Mouse (Mus musculus) cerebellum, postnatal 4 days (tissue): ENCODE data around the gene S100a2.
A peak's percentile ranks its signal among the peaks of the same experiment; 100 is the strongest.

Source experiments
- DNase-seq, 2 experiments: peaks; one replicate each; pipeline ENCODE4 v3.0.0; 2022; ENCODE audit warnings: low spot score in 2 of 2, mixed read lengths in 1 of 2

The S100a2 gene

DNA sequence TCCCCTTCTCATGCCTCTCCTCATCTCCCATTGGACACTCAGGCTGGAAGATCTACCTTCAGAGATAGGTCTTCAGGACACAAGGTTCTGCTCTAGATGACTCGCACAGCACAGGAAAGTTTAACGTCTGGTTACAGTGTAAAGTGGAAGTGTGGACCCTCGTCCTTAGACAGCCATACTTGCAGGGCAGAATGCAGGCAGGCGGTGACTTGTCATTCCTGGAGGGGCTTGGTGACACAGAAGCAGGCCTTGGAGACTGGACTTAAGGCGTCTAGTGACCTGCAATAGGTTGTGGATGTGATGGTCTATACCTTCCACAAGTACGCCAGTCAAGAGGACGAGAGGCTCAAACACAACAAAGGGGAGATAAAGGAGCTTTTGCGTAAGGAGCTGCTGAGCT is at the start of gene S100a2:
S100a2 (plus strand) TSS at position 301 of the 400 bp plus-strand sequence.
- no peak for DNase-seq

DNA sequence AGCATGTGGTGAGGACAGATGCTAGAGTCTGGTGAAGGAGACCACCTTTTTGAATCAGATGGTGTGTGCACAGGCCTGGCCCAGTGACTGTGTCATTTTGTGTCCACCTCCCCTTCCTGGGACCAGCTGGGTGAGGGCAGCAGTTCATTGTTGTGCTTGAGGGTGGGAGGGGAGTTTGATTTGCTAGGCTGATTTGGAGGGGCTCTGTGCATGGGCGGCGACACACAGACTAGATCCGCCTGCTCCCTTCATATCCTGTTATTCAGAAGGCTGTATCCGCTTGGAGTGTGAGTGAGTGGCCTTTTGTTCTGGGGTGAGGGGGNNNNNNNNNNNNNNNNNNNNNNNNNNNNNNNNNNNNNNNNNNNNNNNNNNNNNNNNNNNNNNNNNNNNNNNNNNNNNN is 49.1 kb upstream of the S100a2 start:
- no peak for DNase-seq

DNA sequence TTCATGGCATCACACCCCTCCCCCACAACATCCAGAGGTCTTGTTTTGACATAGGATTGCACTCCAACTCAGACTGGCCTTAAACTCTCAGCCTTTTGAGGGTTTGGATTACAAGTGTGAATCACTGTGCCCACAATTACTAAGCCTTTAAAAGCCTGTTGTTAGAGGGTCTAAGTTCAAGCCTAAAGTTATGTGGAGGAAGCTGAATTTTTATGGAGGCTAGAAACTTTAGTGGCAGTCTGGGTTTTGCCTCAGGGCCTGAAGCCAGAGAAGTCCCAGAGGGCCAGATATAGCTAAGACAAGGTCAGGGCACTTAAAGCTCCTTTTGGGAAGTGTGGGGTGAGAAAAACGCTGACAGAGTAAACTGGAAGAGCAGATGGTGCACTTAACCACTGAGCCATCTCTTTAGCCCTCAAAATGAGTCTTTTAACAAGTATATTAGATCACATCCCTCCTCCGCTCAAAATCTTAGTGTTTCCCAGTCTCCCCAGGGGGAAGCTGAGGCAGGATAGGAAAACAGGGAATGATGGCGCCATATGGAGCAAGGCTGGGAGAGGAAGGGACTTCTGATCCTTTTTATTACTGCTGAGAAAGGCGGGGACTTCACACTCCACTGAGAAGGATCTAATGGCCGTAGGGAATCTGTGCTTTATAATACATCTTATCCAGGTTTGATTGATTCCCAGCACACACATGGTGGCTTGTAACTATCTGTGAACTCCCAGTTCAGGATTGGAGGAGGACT is 40.2 kb upstream of the S100a2 start:
- DNase-seq = no peak

DNA sequence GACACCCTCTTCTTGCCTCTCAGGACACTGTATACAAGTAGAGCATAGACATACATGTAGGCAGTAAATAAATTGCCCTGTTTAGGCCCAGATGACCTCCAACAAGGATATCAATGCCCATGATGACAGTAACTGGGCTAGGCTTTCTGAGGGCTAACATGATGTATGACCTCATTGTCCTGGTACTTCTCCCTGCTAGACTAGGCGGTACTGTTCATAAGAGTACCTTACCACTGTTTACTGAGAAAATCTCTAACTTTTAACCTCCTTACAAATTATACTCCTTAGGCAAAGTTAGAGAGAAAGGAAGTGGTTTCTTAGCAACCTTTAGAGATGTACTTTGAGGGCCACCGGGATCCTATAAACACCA is 39.6 kb upstream of the S100a2 start:
- no peak for DNase-seq

DNA sequence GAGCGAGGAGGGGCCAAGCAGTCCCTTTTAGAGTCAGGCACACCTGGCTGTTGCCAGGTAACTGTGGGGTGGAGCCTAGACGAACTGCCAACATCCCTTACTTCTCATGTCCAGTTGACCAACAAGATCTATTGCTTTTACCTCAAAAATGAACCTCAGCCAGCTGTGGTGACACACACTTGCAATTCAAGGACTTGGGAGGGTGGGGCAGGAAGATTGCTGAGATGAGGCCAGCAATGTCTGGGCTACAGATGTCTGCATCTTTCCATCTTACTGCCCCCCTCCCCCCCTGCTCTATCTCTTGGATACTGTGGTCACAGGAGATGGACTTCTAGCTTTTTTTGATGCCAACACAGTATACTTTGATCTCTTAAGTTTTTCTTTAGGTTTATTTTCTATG is 37.8 kb upstream of the S100a2 start:
- no peak for DNase-seq

DNA sequence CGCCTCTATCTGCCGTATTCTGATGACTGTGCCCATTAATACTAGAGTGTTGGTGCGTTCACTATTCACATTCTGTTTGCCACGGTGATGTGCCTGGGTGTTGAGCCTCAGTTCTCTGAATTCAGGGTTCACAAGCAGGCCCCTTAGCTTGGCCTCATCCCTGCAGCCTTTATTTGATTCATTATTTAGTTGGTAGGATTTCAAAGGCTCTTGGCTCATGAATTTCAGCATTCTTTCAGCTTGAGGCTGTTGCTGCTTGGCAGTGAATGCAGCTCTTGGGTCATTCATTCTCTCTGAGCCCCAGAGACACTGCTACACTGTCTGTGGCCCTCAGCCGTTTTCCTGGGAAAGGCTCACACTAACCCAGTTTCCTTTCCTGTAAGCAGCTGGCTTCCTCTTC is 34.1 kb upstream of the S100a2 start:
- no peak for DNase-seq

DNA sequence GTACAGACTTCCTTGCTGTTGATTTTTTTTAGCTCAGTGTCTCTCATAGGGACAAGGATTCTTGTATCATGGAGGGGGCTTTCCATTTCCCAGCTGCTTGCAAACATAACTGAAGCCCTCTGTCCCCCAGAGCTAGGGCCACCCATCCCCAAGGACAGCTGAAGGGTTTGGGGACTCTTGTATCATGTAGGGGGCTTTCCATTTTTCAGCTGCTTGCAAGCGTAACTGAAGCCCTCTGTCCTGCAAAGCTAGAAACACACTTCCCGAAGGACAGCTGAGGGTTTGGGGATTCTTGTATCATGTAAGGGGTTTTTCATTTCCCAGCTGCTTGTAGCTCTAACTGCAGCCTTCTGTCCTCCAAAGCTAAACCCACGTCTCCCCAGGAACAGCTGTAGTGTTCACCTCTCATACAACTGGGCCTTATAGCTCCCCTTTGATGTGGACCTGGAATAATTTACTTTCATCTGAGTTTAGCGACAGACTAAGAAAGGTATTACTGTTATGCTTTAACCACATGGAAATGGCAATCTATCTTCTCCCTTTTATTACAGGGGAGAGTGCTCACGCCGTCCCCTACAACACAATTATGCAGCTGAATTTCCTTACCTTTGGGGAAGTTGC is 29.9 kb upstream of the S100a2 start, which contains the start of gene S100a3:
S100a3 (plus strand) TSS at position 571 of the 621 bp plus-strand sequence.
- DNase-seq = no peak

DNA sequence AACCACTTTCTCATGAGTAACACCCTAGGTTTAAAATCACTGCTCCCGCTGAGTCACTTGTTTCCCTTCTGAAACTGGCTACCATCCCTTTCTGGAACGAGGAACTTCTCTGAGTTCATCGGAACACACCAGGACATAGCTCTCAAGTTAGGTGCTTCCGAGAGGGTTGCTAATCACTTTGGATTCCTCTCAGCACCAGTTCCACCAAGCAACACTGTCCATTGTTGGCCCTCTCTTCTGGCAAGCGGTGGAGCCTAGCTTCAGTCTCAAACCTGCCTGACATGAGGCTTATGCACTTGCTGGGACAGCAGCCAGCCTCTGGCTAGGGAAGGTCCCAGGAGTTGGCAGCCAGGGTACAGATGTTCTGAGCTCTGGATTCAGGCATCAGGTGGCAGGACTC is 15.4 kb upstream of the S100a2 start:
- DNase-seq = no peak

DNA sequence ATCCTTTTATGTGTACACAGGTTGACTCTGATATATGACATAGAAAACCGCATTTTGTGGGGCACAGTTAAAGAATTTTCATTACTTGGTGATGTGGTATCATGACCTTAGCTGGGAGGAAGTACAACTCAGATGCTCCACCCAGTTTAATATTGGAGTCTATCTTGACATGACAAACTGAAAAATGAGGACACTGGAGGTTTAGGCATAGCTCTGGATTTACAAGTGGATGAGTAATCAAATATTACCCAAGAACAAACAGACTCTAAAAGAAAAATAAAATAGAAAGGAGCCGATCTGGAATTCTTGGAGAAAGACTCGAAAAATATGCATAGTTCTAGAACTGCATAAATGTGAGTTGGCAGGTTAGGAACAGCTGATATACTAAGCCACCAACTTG is 14.7 kb upstream of the S100a2 start:
- no peak for DNase-seq

DNA sequence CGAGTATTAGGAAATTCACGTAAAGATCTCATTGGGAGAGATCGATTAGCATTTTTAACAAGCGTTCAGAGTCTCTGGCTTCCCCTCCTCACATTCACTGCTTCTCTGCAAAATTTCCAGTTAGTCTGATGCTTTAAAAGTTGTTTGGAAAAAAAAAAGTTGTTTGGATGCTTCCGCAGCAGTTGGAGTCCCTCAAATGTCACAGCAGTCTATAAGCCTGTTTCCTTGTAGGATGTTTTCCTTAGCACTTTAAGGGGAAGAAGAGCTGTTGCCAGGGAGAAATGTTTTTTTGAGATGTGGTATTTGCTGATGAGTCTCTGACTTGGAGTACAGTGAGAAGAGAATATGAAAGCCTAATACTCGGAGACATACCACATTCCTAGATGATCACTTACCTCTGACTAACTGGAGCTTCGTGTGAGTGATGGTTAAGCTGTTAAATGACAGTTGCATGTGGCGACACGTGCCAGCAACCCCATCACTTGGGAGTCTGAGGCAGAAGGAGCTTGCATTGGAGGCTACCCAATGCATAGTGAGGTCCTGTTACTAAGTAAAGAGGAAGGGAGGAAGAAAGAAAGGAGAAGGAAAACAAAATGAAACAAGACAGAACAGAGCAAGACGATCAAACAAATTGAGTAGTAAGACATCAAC is 13.6 kb upstream of the S100a2 start:
- DNase-seq = no peak

DNA sequence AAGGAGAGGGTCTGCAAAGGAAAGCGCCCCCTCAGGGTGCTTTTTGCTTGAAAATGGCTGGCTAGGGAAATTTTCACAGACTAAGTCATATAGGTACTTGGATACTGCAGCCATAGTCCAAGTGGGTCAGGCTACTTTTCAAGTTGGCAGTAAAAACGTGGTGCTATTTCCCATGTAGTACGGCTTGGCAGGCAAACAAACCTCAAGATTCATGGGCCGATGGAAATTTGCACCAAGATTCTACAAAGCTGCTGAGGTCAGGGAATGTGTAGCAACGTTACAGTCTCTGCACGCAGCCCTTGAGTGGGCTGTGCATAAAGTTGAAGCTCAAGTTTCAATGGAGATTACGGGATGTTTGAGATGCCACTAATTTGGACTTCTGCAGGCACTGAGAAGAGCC is 10.6 kb upstream of the S100a2 start:
- DNase-seq = no peak

DNA sequence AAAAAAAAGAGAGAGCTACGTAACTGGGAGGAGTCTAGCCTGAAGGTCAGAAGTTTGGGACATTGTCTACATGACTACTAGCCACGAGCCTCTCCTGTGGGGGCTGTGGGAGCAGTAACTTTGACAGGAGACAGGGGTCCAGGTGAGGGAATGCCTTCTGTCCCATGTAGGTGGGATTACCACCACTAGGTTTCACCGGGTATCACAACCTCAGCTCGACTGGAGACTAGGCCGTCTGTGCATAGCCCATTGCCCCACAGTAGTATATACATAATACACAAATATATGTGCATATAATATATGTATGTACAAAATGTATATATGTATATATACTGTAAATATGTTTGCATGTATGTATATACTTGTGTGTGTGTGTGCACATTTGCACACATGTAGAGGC is 8.9 kb upstream of the S100a2 start:
- no peak for DNase-seq

DNA sequence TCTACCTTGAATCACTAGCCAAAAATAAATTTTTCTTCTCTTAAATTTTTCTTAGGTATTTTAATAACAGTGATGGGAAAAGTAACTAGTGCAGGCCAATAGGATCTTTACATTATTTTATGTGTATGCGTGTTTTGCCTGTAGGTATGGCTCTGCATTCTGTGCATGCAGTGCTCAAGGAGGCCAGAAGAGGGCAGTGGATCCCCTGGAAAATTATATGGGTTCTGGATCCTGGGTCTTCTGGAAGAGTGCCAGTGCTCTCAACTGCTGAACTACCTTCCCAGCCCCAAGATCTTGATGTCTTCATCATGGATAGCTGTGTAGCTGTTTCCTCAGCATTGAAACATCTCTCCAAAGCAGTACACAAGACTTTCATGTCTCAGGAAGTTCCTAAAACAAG is 7.9 kb upstream of the S100a2 start:
- DNase-seq = no peak

DNA sequence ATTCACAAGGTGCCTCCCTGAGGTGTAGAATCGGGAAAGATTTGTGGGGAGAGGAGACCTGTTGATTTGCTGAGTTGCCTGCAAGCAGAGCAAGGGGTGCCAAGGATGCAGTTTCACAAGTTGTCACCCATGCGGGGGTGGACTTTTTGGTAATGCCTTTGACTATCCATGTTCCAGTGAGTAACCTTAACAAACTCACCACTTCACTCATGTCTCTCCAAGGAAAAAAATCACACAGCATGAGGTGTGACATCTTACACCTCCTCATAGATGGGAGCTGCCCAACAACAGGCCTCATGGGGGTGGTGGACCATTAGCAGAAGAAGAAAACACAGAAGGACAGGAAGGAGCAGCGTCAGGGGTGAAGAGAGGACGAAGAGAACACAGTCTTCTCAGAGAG is 7.5 kb upstream of the S100a2 start:
- no peak for DNase-seq

DNA sequence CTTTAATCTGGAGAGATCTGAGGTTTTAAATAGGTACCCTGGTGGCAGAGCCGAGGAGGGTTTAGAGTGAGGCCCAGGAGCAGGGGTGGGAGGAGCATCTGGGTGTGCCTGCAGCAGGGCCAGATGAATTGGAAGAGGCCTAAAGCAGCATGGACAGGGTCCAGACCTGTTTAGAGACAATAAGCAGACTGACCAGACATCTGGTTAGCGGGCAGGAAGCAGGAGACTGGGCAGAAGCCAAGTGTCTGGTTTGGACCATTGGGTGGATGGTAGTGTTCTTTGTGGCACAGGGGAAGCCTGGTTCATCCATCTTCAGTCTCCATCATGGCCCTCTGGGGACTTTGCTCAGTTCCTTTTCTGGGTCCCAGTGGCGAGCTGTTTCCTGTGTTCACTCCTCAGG is 6.2 kb upstream of the S100a2 start:
- peak in 1 of 2 experiments; percentile 11 for DNase-seq

DNA sequence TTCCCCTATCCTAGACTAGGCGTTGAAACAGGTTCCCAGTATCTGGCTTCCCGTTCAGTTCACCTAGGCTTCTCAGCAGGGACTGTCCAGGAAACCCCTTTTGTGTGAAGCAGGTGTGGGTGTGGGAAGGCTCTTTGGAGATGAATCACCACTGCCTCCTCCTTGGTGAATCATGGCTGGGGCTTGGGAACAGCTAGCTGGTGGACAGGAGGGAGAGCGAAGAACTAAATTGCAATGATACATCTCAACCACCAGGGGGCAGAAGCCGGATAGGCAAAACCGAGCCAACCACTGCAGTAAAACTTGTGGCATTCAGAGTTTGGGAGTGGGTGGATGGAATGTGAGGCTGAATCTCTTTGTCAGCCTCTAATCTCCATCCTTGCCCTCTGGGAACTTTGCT is 4.5 kb upstream of the S100a2 start:
- DNase-seq = peak in 1 of 2 experiments; percentile 40

DNA sequence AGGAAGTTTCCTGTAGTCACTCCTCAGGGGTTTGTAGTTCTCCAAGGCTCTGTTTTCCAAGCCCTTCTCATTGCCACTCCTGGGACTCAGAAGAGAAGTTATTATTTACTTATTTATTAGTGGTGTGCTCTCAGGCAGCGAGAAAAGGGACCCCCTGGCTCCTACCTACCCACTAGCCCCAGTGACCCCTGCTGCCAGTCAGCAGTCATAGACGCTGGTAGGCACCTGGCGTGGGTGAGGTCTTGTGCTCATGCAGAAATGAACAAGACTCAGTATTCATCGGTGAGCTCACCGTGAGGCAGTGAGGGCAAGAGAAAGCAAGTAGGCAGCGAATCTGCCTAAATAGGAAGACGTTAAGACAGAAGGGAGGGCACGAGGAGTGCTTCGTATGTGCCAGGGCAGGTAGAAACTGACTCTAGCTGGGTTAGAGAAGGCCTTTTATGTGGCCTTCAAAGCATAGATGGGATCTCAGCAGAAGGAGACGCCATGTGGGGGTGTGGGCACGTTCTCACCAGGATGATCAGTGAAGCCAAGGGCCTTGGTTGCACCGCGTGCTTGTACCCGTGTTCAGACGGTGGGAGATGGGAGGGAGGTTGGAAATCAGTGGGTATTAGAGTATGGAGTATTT is 3.9 kb upstream of the S100a2 start:
- no peak for DNase-seq

DNA sequence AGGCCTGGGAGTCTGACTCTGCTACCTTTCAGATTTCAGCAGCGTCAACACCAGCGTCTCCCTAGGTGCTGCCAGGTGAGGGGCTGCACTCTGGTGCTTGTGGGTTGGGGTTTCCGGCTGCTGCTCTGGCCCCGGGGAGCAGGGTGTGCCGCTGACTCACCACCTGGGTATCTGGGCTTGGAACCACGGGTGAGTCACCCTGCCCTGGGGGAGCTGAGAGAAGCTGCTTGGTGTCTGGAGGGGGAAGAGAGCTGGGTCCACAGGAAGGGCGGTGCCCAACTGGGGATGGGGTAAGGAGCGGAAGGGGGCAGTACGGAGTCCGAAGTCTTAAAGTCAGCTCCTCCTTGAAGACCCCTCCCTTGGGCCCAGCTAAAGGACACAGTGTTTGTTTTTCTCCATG is 3.1 kb upstream of the S100a2 start:
- DNase-seq = no peak

DNA sequence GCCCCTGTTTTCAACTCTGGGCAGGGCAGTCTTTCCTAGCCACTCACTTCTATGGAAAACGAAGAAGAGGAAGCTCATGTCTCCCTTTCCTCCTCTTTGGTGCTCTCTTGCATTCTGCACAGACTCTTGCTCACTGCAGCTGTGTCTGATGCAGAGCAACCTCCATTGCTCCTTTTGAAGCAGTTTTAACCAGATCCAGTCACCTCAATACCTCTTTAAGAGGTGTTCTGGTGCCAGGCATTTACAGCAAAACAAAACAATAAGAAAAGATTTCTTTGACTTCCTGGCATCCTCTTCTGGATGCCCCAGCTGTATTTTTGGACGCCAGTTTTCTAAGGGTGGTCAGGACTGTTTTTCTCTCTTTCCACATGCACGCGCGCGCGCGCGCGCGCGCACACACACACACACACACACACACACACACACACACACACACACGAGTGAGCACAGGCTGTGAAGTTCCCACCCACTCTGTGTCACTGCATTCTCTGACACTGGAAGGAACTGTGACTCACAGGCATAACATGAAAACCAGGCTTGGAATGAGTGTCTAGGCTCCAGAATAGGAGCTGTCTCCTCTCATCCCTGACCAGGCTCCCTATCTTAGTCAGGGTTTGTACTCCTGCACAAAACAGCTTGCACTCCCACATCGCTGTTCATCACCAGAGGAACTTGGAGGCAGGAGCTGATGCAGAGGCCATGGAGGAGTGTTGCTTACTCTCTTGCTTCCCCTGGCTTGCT is 2.5 kb upstream of the S100a2 start:
- DNase-seq = no peak

DNA sequence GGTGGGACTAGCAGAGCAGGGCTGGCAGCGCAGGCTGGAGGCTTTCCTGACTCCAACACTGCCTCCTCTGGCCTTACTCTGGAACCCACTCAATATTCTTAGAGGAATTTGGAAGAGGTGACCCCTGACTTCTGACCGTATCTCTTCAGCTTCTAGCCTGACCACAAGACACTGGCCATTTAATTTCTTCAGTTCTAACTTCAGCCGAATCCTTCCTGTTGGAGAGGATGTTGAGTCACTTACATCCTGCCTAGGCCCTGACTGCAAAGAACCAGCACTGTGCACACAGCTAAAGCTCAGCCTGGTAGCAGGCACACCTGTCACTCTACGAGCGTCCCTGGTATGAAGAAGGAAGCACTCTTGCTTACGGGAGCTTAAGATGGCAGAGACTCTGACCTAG is 657 bp upstream of the S100a2 start:
- DNase-seq = no peak

DNA sequence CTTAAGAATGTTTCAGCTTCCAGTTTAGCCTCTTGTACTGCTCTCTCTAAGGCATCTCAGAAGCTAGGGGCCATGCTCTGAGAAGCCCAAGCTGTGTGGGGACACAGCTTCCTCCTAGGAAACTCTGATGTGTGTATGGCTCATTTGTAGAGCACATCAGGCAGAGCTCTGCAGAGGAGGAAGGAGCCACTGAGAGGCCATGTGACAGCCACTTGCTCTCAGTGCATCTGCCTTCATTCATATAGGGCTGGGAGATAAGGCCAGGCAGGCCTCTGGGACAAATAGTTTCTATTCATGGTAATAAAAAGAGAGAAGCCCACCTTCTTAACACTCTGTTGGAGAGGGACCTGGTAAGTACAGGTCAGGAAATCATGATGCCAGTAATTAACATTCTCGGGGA is 4.4 kb downstream of the S100a2 start:
- DNase-seq = no peak

DNA sequence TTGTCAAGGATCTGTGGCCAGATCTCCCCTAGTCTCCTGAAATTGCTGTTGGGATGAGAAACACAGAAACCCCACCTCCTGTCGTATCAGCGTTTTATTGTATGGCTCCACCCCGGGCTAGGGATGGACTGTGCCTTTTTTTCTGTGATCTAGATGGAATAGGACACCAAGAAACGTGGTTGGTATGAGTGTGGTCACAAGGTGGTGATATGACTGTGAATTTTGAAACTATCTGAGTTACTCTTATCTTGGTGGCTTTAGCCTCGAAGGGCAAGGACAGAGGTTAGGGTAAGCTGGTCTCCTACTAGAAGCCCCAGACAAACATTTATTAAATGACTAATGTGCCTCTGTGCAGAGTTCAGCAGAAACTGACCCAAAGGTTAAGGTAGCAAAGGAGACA is 5.5 kb downstream of the S100a2 start:
- DNase-seq = no peak
